Mouse (Mus musculus) liver, postnatal 0 days (tissue): ENCODE data around the gene Cwc25.

Experiments
- CTCF ChIP-seq: sonication (generic); IDR thresholded peaks from 2 replicates; pipeline ENCODE4 v1.5.1; 2016; ENCODE audit warnings: antibody characterized with exemption, low read depth
- EP300 ChIP-seq: IDR thresholded peaks from 2 replicates; pipeline ENCODE4 v1.6.1; 2016; ENCODE audit warnings: antibody characterized with exemption, low read depth, mild to moderate bottlenecking

GRCm38 (mm10) chr11:97812491-97812921 lies 46.1 kb upstream of the Cwc25 start:
- TF ChIP-seq CTCF (no peak), EP300 (no peak)
